Mouse (Mus musculus): ENCODE results near the gene Nectin2. TPM values are rescaled to one million over a fixed set of nuclear protein-coding genes. Genes with fewer than 3 reads are reported as not detected.

The Nectin2 gene
- polyA plus RNA-seq, 1 experiment from 2014 or later = 168 TPM

GRCm38 (mm10) chr7:19680702-19681101 is 69.6 kb downstream of the Nectin2 start:
- TF ChIP-seq CTCF (IDR thresholded peaks at IDR 0.05) = no peak
- no peak for DNase-seq (ENCODE audit: low read depth, low spot score)
- ChIA-PET POLR2A (interaction anchor here (0.6 kb wide), 1 partner anchor 275 kb away, joined by 5 read pairs; no protein-coding TSS in a partner anchor), CTCF (interaction anchor here (1.7 to 2.2 kb wide), 2 partner anchors 9 to 12 kb away, joined by 4 to 10 read pairs; no protein-coding TSS in a partner anchor)
- no peak for ATAC-seq
- in situ Hi-C loops (cut with MboI; ENCODE audit: low pct_unique_long_range_greater_than_20kb) = no loop called here
- H3K27me3 ChIP-seq = no peaks in the 10 kb centered on the region

GRCm38 (mm10) chr7:19678901-19679300 is 71.4 kb downstream of the Nectin2 start:
- ChIA-PET POLR2A (no interaction called here), CTCF (interaction anchor here (1.2 to 1.6 kb wide), 2 partner anchors 19 to 21 kb away, joined by 3 to 6 read pairs; no protein-coding TSS in a partner anchor)
- ATAC-seq (no peak), DNase-seq (ENCODE audit: low read depth, low spot score) (no peak)
- no peaks in the 10 kb centered on the region for H3K27me3 ChIP-seq
- in situ Hi-C loops (cut with MboI; ENCODE audit: low pct_unique_long_range_greater_than_20kb) = no loop called here
- no peak for TF ChIP-seq CTCF (IDR thresholded peaks at IDR 0.05)

GRCm38 (mm10) chr7:19677872-19678271 is 72.4 kb downstream of the Nectin2 start, which contains the start of gene Apoc2:
Gene Apoc2 (minus strand): TSS chr7:19677941.
- no peak for DNase-seq (ENCODE audit: low read depth, low spot score)
- POLR2A ChIA-PET = interaction anchor here (1.3 kb wide), 1 partner anchor 9 kb away, joined by 3 read pairs; no protein-coding TSS in a partner anchor
- no peak for ATAC-seq
- in situ Hi-C loops (cut with MboI; ENCODE audit: low pct_unique_long_range_greater_than_20kb) = no loop called here
- no peaks in the 10 kb centered on the region for H3K27me3 ChIP-seq
- TF ChIP-seq CTCF (IDR thresholded peaks at IDR 0.05) = no peak
- CTCF ChIA-PET = interaction anchor here (1.6 kb wide), 1 partner anchor 22 kb away, joined by 6 read pairs; no protein-coding TSS in a partner anchor

GRCm38 (mm10) chr7:19676662-19677061 is 73.6 kb downstream of the Nectin2 start:
- DNase-seq (ENCODE audit: low read depth, low spot score) = no peak
- H3K27me3 ChIP-seq = no peaks in the 10 kb centered on the region
- POLR2A ChIA-PET = no interaction called here
- CTCF ChIA-PET = no interaction called here
- ATAC-seq = no peak
- in situ Hi-C loops (cut with MboI; ENCODE audit: low pct_unique_long_range_greater_than_20kb) = no loop called here
- no peak for TF ChIP-seq CTCF (IDR thresholded peaks at IDR 0.05)

- CTCF ChIA-PET = no interaction called here
- DNase-seq (ENCODE audit: low read depth, low spot score) (no peak), ATAC-seq (no peak)
- POLR2A ChIA-PET = no interaction called here
- TF ChIP-seq CTCF (IDR thresholded peaks at IDR 0.05) = no peak
- in situ Hi-C loops (cut with MboI; ENCODE audit: low pct_unique_long_range_greater_than_20kb) = no loop called here
- H3K27me3 ChIP-seq = no peaks in the 10 kb centered on the region
These were observed 74.5 kb downstream of the Nectin2 start for GRCm38 (mm10) chr7:19675824-19676223.

- ChIA-PET POLR2A (interaction anchor here (1.6 kb wide), 1 partner anchor 27 kb away, joined by 4 read pairs; no protein-coding TSS in a partner anchor), CTCF (interaction anchor here (1.0 kb wide), 1 partner anchor 12 kb away, joined by 3 read pairs; no protein-coding TSS in a partner anchor)
- no peak for TF ChIP-seq CTCF (IDR thresholded peaks at IDR 0.05)
- in situ Hi-C loops (cut with MboI; ENCODE audit: low pct_unique_long_range_greater_than_20kb) = no loop called here
- ATAC-seq = no peak
- no peaks in the 10 kb centered on the region for H3K27me3 ChIP-seq
- DNase-seq (ENCODE audit: low read depth, low spot score) = no peak
These were observed 77.1 kb downstream of the Nectin2 start for GRCm38 (mm10) chr7:19673083-19673699.

GRCm38 (mm10) chr7:19671511-19671910 is 78.8 kb downstream of the Nectin2 start:
- DNase-seq (ENCODE audit: low read depth, low spot score) = no peak
- in situ Hi-C loops (cut with MboI; ENCODE audit: low pct_unique_long_range_greater_than_20kb) = no loop called here
- ATAC-seq = no peak
- ChIA-PET POLR2A (interaction anchor here (0.6 kb wide), 1 partner anchor 45 kb away, joined by 3 read pairs; no protein-coding TSS in a partner anchor), CTCF (interaction anchor here (1.0 kb wide), 1 partner anchor 29 kb away, joined by 4 read pairs; no protein-coding TSS in a partner anchor)
- H3K27me3 ChIP-seq = no peaks in the 10 kb centered on the region
- TF ChIP-seq CTCF (IDR thresholded peaks at IDR 0.05) = no peak

GRCm38 (mm10) chr7:19668947-19669721 is 81.1 kb downstream of the Nectin2 start:
- H3K27me3 ChIP-seq = no peaks in the 10 kb centered on the region
- ATAC-seq (peak; percentile 84), DNase-seq (ENCODE audit: low read depth, low spot score) (peak; percentile 56)
- POLR2A ChIA-PET = interaction anchor here (0.7 to 1.6 kb wide), 4 partner anchors 9 to 50 kb away, joined by 3 to 16 read pairs (median 3); partner anchors contain the start of gene Apoc2
- peak; percentile 94 for TF ChIP-seq CTCF (IDR thresholded peaks at IDR 0.05)
- in situ Hi-C loops (cut with MboI; ENCODE audit: low pct_unique_long_range_greater_than_20kb) = loop anchor here (5.0 kb wide), 1 partner anchor 43 kb away; no protein-coding TSS in a partner anchor
- CTCF ChIA-PET = interaction anchor here (0.8 to 5.8 kb wide), 22 partner anchors 9 to 274 kb away, joined by 3 to 120 read pairs (median 4); partner anchors contain the start of genes Apoc1, Apoc4, Apoe and Gm44805

GRCm38 (mm10) chr7:19667434-19667833 is 82.8 kb downstream of the Nectin2 start:
- in situ Hi-C loops (cut with MboI; ENCODE audit: low pct_unique_long_range_greater_than_20kb) = loop anchor here (5.0 kb wide), 1 partner anchor 45 kb away; no protein-coding TSS in a partner anchor
- no peak for ATAC-seq
- ChIA-PET POLR2A (no interaction called here), CTCF (interaction anchor here (5.8 kb wide), 1 partner anchor 34 kb away, joined by 120 read pairs; the partner anchor contains the start of gene Apoe)
- TF ChIP-seq CTCF (IDR thresholded peaks at IDR 0.05) = no peak
- H3K27me3 ChIP-seq = no peaks in the 10 kb centered on the region
- DNase-seq (ENCODE audit: low read depth, low spot score) = no peak

- POLR2A ChIA-PET = interaction anchor here (1.1 kb wide), 1 partner anchor 48 kb away, joined by 3 read pairs; the partner anchor contains the start of gene Tomm40
These were observed 83.5 kb downstream of the Nectin2 start for GRCm38 (mm10) chr7:19666750-19667149.

More at GRCm38 (mm10) chr7:19666750-19667149, 83.5 kb downstream of the Nectin2 start:
- in situ Hi-C loops (cut with MboI; ENCODE audit: low pct_unique_long_range_greater_than_20kb) = loop anchor here (5.0 kb wide), 1 partner anchor 46 kb away; no protein-coding TSS in a partner anchor
- ATAC-seq (no peak), DNase-seq (ENCODE audit: low read depth, low spot score) (no peak)
- peak; percentile 39 for TF ChIP-seq CTCF (IDR thresholded peaks at IDR 0.05)
- CTCF ChIA-PET = interaction anchor here (1.0 to 5.8 kb wide), 3 partner anchors 26 to 49 kb away, joined by 3 to 120 read pairs (median 4); partner anchors contain the start of genes Apoc1 and Apoe
- no peaks in the 10 kb centered on the region for H3K27me3 ChIP-seq

Other genes with a start within 250 kb of the Nectin2 start
- gene Bloc1s3, start 242.1 kb downstream of the Nectin2 start, polyA plus RNA-seq (2021) = 9.8 TPM
- gene Trappc6a, start 242.1 kb downstream of the Nectin2 start, polyA plus RNA-seq (2021) = 36.5 TPM
- 0.15 TPM for gene Nkpd1, start 232.6 kb downstream of the Nectin2 start, polyA plus RNA-seq (2021)
- gene Ppp1r37, start 187.4 kb downstream of the Nectin2 start, polyA plus RNA-seq (2021) = 65.5 TPM
- 0.23 TPM for gene Zfp296, start 173.2 kb downstream of the Nectin2 start, polyA plus RNA-seq (2021)
- gene Gemin7, start 172.9 kb downstream of the Nectin2 start, polyA plus RNA-seq (2021) = 89.6 TPM
- 50.7 TPM for gene Clasrp, start 146.0 kb downstream of the Nectin2 start, polyA plus RNA-seq (2021)
- 24.5 TPM for gene Relb, start 121.0 kb downstream of the Nectin2 start, polyA plus RNA-seq (2021)
- gene Clptm1, start 85.5 kb downstream of the Nectin2 start, polyA plus RNA-seq (2021) = 154 TPM
- gene Apoc2, start 72.5 kb downstream of the Nectin2 start, polyA plus RNA-seq (2021) = not detected
- not detected for gene Gm44805, start 69.1 kb downstream of the Nectin2 start, polyA plus RNA-seq (2021)
- 0.09 TPM for gene Apoc4, start 69.0 kb downstream of the Nectin2 start, polyA plus RNA-seq (2021)
- gene Apoc1, start 57.8 kb downstream of the Nectin2 start, polyA plus RNA-seq (2021) = 1.6 TPM
- 6.0 TPM for gene Apoe, start 51.3 kb downstream of the Nectin2 start, polyA plus RNA-seq (2021)
- gene Tomm40, start 35.0 kb downstream of the Nectin2 start, polyA plus RNA-seq (2021) = 142 TPM
- gene Bcam, start 20.5 kb upstream of the Nectin2 start, polyA plus RNA-seq (2021) = 70.3 TPM
- 0.15 TPM for gene Cblc, start 46.3 kb upstream of the Nectin2 start, polyA plus RNA-seq (2021)
- gene Bcl3, start 72.3 kb upstream of the Nectin2 start, polyA plus RNA-seq (2021) = 70.5 TPM
- gene Gm19345, start 101.5 kb upstream of the Nectin2 start, polyA plus RNA-seq (2021) = 0.10 TPM
- gene Ceacam16, start 110.8 kb upstream of the Nectin2 start, polyA plus RNA-seq (2021) = not detected
- gene Ceacam19, start 137.5 kb upstream of the Nectin2 start, polyA plus RNA-seq (2021) = 0.21 TPM
- 38.0 TPM for gene Pvr, start 170.7 kb upstream of the Nectin2 start, polyA plus RNA-seq (2021)
- 0.06 TPM for gene Igsf23, start 200.3 kb upstream of the Nectin2 start, polyA plus RNA-seq (2021)
- gene Ceacam20, start 214.9 kb upstream of the Nectin2 start, polyA plus RNA-seq (2021) = not detected
- not detected for gene Nlrp9b, start 241.0 kb upstream of the Nectin2 start, polyA plus RNA-seq (2021)

Data from Patski (cell line).